Mouse (Mus musculus): Measurements from ENCODE around the gene Cherp.

Cherp gene

DNA sequence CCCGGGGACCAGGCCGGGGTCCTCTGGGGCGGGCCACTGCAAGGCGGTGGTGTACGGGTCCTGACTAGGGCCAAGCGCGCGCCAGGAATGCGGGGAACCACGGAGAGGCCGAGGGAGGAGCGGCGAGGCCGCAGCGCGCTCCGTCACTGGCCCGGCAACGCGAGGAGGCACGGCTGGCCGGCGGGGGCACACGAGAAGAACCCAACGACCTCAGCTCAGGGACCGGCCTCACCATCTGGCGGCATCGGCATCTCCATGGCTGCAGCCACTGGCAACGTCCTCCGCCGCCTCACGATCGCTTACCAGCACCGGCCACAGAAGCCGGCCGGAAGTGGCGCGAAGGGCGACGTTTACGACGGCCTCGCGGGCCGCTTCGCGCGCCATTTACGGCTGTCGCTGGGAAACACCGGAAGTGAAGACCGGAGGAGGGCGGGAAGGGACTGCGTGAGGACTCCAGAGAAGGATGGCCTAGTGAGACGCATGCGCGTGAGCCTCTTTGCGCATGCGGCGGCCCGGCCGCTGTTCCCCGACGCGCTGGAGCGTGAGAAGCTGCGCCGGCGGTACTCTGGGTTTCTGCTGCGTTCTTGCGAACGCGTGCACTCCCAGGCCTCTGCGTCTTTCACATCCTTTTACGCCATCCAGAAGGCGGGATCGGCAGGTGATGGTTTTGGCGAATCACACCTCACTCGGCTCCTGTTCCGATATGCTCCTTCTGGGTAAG, at the start of gene Cherp:
Gene Cherp (minus strand): TSS at position 401 of the 721 bp plus-strand sequence.
- peak; percentile 99 for DNase-seq (ENCODE audit: low spot score)

DNA sequence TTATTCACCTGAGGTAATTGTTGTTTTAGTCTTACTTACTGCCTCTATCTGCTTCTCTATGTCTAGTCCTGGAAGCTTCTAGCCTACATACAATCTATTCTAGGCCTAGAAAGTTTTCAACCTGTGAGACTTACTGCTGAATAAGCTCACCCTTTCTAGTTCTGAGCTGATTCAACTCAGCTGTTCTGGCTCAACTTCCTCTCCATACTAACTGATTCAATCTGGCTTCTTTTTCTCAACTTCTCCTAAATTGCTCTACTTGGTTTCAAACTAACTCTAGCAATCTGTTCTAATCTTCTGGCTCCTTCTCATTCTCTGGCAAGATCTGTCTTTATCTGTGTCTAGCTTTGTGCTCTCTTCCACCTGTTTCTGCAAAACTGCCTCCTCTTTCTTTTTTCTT, 46.9 kb upstream of the Cherp start:
- no peak for DNase-seq (ENCODE audit: low spot score)

DNA sequence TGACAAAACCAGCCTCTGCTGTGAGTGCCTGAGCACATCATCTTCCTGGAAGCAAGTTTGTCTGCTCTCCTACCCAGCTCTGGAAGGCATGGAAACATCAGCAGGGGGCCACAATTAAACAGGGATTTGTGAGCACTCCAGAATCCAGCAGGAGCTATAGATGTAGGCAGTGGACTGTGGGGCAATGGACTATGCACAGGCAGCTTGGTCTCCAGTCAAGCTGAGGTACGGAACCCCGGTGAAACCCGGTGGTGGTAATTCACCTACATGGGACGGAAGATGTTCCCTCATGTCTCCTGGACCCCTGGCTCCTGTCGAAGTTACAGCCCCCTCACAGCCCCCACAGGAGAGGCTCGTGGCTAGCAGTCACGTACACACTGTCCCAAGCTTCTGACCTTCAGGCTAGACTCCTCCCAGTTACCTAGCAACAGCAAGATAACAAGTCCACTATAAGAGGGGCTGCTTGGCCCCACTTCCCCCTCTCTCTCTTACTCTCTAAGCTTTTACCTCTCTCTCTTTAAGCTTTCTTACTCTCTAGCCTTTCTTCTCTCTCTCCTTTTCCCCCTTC, 42.5 kb upstream of the Cherp start:
- DNase-seq (ENCODE audit: low spot score): no peak

DNA sequence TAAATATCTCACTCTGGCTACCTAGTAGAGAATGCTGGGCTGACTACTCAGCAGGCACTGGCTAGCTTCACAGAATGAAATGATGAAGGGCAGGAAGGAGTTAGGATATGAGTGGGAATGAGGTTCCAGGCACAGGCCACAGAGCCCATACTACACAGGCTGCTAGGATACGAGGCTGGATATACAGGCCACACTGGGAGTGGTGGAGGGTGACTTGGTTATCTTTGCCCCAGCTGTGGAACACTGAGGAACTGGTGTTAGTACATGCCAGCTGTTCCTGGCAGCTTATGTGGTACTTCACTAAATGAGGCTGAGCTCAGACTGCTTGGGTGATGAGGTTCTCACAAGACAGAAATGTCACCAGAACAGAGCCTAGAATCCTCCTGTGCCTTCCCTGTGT, 38.1 kb upstream of the Cherp start:
- DNase-seq (ENCODE audit: low spot score): no peak

DNA sequence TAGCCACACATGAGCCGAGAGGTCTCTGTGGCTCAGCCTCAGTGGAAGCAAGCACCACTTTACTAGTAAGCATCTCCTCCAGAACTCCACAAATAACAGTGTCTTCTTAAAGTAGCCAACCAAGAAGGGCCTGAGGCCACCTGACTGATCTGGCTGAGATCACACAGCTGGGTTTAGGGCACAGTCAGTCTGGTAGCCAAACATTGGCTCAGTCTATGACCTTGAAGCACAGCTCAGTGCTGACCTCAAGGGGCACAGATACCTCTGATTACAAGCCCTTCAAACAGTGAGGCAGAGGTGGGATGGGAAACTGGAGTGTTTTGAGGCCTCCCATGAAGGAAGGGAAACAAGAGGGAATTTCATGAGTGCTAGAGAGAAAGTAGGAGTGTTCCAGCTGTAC, 37.6 kb upstream of the Cherp start:
- no peak for DNase-seq (ENCODE audit: low spot score)

DNA sequence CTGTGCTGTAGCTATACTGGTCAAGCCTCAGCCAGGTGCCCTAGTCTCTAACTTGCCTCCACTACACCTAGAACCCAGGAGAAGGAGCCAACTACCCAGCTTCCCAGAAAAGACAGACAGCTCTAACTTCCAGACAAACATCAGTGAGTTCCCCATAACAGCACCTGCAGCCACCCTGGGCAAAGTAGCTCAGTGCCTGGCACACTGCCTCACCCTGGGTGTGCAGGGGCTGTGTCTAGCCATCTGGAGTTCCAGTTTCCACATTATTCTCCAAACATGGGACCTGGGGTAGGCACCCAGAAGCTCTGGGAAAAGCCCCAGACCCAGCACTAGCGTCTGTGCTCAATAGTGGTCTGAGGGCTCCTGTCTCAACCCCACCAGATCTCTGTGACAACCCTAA, 32.5 kb upstream of the Cherp start:
- DNase-seq (ENCODE audit: low spot score): no peak

DNA sequence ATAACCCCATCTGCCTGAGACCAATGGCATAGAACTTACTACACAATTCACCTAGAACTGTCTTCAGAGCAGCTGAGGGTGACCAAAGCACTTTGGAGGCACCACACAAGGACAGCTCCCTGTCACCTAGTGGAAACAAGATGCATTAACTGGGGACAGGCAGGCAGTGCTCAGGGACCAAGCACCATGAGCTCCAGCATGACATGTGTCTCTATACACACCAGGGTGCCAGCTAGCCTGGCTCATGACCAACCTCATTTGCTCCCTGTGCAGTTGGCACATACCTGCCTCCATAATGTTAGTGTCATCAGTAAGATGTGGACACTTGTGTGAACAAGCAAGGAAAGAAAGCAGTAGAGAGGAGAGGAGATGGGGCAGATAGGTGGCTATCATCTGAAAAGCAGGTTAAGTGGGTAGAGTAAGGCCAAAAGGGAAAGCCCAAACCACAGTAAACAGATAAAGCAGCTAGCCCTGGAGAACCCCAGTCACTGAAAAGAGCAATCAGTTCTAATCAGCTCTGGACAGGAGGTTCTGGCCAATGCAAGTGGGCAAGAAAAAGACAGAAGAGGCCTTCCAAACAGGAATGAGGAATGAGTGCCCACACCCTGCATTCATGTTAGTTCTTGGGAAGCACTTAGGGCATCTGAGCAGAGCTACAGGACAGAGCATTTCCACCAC, 29.8 kb upstream of the Cherp start:
- no peak for DNase-seq (ENCODE audit: low spot score)

DNA sequence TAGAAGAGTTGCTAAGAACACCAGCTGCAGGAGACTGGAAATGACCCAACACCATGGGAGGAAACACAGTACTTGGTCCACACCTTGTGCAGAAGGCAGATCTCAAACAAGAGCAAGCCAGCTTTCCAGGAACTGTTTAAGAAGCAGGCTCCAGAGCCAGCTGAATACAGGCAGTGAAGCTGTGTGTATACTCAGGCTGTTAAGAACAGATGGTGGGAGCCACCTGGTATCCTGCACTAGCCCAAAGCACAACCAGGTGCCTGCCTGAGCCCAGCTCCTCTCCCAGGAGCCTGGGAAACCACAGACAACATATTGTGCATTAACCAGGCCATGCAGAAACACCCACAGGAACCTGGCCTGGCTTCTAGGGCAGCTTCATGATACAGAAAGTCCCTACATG, 29.1 kb upstream of the Cherp start:
- no peak for DNase-seq (ENCODE audit: low spot score)

DNA sequence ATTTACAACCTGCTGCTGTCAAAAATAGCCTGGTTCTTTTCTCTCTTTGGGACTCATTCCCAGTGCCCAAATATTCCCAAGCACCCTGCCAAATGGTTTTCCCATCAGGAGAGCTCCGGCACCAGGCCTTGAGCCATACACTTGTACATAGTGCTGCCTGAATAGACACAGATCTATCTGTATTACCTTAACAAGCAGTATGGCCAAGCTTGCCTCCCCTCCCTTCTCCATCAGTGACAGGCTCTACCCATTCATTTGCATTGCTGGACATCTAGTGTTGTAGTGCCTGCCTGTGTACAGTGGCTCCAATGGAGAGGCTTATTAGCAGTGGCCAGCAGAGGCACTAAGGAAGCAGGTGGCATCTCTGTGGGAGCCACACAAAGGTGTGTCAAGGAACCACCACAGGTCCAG, 25.5 kb upstream of the Cherp start:
- DNase-seq (ENCODE audit: low spot score): no peak

DNA sequence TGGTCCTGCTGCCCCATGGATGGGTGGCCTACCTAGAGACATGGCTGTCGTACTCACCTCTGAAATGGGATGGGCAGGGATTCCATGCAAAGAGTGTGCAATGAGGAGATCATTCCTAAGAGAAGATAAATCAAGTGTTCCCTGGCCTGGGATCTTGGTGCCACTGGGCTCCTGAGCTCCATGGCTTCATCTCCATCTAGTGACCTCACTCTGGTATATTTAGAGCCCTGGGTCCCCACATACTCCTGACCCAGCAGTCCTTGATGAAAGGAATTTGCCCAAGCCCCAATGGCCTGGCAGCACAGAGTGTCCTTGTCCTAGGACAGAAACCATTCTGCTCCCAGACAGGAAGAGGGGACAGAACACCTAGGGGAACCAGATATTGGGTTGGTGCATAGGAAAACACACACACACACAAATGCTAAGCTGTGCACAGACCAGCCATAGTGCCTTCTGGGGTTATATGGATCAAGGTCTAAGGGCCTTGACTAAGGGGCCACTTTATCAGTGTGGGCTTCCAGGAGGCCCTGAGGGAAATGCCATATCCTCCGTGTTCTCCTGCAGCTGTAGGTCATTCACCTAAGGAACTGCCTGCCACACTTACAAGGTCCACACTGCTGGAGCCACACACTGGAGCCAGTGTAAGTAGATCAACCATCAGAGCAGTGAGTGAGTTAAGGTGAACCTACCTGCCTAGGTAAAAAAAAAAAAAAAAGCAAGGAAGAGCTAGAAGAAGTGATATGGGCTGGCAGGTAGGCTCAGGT, 24.7 kb upstream of the Cherp start:
- no peak for DNase-seq (ENCODE audit: low spot score)

DNA sequence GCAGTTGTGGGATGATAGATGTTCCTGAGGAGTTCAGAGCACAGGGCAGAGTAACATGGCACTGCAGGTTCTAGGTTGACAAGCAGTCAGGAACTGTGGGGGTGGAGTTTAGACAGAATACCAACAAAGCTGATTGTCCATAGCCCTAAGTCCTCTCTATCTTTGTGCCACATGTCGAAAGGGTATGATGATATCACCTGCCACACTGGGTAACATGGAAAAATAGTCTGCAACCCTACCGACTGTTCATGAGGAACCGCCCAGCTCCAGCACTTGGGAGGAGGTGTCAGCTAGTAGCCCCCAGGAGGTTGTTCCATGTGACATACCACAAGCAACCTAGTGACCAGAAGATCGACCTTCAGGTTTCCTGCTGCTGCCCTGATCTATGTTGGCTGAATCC, 23.5 kb upstream of the Cherp start:
- no peak for DNase-seq (ENCODE audit: low spot score)

DNA sequence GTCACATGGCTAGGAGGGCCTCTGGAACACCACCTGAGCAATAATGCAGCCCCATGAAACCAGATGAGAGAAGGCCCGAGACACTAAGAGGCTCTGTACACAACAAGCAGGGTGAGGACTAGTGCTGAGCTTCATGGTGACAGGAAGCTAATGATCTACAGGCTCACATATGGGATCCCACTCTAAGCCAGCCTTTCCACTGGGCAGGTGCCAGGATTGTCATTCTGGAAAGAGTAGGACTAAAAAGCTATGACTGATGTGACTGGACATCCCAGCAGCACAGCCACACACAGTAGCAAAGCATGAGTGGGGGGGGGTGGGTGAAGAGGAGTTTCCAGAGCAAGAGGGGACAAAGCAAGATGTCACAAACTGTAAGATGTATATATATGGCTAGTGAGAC, 22.9 kb upstream of the Cherp start:
- DNase-seq (ENCODE audit: low spot score): no peak

DNA sequence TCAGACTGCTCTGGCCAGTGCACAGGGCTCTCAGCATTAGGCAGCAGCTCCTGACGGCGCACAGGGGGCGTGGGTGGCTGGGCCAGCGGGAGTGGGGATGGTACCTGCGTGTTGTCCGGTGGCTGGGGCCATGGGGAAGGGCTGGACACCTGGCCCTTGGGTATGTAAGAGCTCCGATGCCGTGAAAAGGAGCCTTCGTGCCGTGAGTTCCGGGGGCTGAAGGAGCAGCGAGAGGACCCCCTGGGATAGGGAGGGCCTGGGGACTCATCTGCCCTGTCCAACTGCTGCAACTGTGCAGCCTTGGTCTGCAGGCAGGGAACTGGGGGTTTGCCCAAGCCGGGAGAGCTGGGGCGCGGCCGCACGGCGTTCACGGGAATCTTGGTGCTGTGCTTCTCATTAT, 21.2 kb upstream of the Cherp start:
- no peak for DNase-seq (ENCODE audit: low spot score)

DNA sequence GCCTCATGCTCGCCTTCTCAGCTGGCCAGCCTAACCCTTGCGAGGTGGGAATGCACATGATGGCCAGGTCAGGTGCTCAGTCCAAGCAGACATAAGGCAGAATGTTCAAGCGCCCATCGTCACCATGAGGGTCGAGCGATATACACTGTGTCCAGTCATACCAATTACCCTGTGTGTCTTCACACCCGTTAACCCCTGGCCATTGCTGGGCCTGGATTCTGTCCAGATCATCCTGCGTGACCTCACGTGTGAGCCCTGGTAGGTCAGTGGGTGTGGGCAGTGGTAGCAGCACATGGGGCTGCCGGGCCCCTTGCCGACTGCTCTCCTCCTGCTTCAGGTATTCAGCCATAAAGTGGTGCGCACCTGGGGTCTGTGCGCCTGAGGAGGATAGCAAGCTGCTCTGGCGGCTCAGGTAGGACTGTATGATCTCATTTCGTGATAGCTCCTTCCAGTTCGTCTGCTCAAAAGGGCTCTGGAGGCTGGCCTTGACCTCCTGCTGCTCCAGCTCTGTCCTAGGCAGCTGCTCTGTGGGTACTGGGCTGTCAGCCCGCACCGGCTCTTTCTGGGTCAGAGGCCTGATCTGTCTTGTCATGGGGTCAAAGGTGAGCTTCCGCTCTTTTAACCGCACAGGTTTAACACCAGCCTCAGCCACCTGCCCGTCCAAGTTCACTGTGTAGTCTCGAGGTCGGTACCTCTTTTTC, 20.5 kb upstream of the Cherp start:
- DNase-seq (ENCODE audit: low spot score): peak; percentile 46

DNA sequence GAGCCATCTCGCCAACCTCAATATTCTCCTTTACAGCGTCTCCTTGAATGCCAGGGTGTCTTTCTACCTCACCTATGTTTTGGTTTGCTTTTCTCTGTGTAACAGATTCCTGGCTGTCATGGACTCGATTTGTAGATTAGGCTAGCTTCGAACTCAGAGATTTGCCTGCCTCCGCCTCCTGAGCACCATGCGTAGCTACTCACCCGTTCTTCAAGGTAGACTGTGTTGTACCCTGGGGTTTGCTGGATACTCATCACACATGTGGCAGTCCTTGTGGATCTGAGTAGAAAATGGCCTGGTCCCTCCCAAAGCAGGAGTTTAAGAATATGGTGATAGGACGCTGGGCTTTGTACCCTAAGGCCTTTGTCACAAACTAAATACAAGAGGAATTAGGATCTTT, 18.4 kb upstream of the Cherp start:
- peak; percentile 13 for DNase-seq (ENCODE audit: low spot score)

DNA sequence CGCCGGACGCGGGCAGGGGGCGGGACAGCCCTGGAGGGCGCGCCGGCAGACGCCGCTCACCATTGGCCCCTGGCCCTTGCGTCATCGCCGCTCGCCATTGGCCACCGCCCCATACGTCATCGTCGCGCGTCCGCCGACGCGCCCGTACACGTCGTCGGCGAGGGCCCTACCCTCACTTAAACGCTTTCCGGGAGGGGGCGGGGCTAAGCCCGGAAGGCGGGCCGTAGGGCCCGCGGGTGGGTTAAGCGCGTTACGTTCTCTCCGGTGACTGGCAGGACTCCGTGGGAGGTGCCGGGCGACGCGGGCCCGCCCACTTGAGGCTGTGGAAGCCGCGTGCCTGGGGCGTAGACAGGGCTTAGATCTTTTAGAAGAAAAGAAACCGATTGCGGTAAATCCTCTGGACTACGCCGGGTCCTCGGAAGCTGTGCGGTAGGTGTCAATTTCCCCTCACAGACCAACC, 17.6 kb upstream of the Cherp start:
- peak; percentile 98 for DNase-seq (ENCODE audit: low spot score)

DNA sequence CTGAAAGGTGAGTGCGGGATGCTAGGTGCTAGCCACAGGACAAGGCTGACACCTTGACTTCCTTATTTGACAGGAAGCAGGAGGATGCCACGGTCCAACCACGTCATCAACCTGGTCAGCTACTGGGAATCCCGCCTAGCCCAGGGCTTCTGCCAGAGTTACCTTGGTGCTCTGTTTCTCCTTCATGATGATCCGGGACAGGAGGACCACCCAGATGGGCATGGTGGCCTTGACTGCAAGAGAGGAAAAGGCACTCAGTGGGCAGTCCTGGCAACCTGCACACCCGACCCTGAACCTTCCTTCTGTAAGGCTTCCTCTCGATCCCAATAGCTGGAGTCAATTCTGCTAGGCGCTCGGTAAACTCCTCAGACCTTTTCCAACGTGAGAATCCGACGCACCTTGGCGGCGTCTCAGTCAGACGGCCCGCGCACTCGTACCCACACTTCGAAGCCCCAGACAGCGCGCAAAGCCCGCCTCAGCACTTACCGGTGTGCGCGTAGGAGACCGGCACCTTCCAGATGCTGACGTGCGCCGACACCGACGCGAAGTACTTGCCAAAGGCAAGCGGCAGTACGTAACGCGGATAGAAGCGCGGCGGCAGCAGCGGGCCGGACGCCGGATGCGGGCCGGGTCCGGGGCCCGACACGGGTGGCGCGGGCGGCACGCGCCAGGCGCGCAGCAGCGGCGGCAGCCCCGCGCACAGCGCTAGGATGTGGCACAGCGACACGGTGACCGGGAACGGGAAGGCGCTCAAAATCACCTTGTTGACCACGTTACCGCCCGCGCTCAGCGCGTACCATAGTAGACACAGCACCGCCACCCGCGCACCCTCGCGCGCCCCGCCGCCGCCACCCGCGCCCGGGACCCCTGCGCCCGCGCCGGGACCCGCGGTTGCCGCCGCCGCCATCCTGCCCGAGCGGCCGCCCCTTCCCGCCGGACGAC, 16.9 kb upstream of the Cherp start, which contains the start of gene Slc35e1:
Gene Slc35e1 (minus strand): TSS at position 935 of the 942 bp plus-strand sequence.
- DNase-seq (ENCODE audit: low spot score): peak; percentile 11

DNA sequence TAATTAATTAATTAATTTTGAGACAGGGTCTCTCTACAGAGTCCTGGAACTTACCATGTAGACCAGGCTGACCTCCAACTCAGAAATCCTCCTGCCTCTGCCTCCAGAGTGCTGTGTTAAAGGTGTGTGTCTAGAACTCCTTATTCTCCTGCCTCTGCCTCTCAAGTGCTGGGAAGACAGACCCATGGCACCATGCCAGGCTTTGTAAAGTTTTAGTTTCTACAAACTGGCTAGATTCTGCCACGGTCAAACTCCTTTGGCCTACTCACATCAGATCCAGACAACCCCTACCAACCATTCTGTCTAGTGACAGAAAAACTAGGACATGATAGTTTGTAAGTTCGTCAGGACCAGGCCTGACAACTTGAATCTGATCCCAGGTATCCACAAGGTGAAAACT, 16.0 kb upstream of the Cherp start:
- DNase-seq (ENCODE audit: low spot score): no peak

DNA sequence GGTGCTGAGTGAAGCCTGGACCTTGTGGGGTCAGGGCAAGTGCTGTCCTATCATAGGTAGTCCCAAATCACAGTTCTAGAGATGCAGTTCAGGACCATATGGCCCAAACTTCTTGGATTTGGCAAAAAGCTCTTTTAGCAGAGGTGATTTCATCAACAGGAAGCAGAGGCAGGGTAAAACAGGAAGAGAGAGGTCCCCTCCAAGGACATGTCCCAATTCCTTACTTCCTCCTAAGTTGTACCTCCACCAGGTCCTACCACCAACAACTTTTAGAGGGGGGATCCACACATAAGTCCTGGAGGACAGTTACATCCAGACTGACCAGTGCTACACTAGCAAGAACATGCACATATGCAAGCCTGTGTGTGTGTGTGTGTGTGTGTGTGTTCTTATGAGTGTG, 12.0 kb upstream of the Cherp start:
- no peak for DNase-seq (ENCODE audit: low spot score)

DNA sequence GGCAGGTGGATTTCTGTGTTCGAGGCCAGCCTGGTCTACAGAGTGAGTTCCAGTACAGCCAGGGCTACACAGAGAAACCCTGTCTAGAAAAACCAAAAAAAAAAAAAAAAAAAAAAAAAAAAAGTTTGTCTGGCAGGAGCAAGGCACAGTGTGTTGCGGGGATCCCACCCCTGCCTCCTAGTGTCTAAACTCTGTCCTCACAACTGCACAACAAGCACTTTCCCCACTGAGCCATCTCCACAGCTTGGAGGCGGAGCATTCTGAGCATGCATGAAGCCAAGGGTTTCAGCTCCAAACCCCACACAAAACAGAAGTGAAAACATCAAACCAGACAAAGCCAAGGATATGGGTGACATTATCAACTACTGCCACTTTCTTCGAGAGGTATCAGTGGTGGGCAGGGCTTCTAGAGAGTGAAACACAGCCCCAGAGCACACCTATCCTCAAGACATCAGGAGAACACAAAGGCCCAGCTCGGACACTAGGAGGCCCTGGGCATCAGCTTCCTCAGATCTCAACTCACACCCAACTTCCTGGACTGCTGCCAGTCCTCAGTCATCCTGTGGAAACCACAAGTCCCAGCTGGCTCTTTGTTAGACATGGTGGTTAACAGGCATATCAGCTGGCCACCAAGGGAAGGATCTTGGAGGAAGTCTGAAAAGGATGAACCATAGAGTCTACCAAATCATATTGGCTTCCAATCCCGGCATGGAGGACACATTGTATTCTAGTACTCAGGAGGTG, 10.6 kb upstream of the Cherp start:
- DNase-seq (ENCODE audit: low spot score): no peak

Data from retina, embryonic 14.5 days (tissue).